Mouse (Mus musculus) CH12.LX (cell line): Measurements from ENCODE around the gene Mnd1. TPM values are rescaled to one million over a fixed set of nuclear protein-coding genes. Genes with fewer than 3 reads are reported as not detected.

Source experiments
- DNase-seq: peaks from one replicate; pipeline ENCODE4 v3.0.0-alpha.2; 2013; ENCODE audit errors: extremely low read depth
- H3K27ac ChIP-seq: 2 replicates; pipeline ENCODE4 v1.5.1; 2012; ENCODE audit warnings: low read depth, mild to moderate bottlenecking, control low read depth, moderate library complexity; ENCODE audit not compliant: insufficient read depth
- H3K27me3 ChIP-seq: replicated peaks from 2 replicates; pipeline ENCODE3; 2012; ENCODE audit warnings: inconsistent platforms
- H3K36me3 ChIP-seq, 2 experiments: replicated peaks in 1 of 2; 2 replicates each; pipeline versions ENCODE3 to v1.6.1; 2012; ENCODE audit warnings: inconsistent platforms in 1 of 2, low read length in 1 of 2, mild to moderate bottlenecking in 1 of 2, mixed read lengths in 1 of 2, moderate library complexity in 1 of 2; ENCODE audit not compliant: control insufficient read depth in 1 of 2, insufficient read depth in 1 of 2
- H3K4me1 ChIP-seq, 2 experiments: 2 replicates each; pipeline ENCODE4 v1.6.1; 2012; ENCODE audit warnings: inconsistent platforms in 1 of 2, moderate library complexity in 1 of 2; ENCODE audit not compliant: insufficient read depth in 2 of 2, control insufficient read depth in 1 of 2
- H3K4me2 ChIP-seq: 2 replicates; pipeline ENCODE4 v1.6.1; 2012; ENCODE audit warnings: low read depth, mild to moderate bottlenecking, control low read depth; ENCODE audit not compliant: poor library complexity, insufficient read depth, severe bottlenecking
- H3K4me3 ChIP-seq, 3 experiments: fragments of 150-350 bp in 1 of 3; sonication (generic) in 1 of 3; replicated peaks in 1 of 3; 2 replicates each; pipeline versions ENCODE3 to v1.5.1; 2011 to 2012; ENCODE audit warnings: low read depth in 2 of 3, low read length in 2 of 3, mild to moderate bottlenecking in 2 of 3, moderate library complexity in 2 of 3, control low read depth in 1 of 3, improper control_type of control experiment in 1 of 3, inconsistent platforms in 1 of 3, mixed read lengths in 1 of 3; ENCODE audit not compliant: poor library complexity in 1 of 3
- H3K79me2 ChIP-seq: replicated peaks from 2 replicates; pipeline ENCODE4 v1.6.1; 2012; ENCODE audit warnings: mild to moderate bottlenecking, moderate library complexity; ENCODE audit not compliant: control insufficient read depth, poor library complexity, insufficient read depth, severe bottlenecking; ENCODE audit errors: extremely low read depth
- H3K9ac ChIP-seq: 2 replicates; pipeline ENCODE4 v1.6.1; 2012; ENCODE audit warnings: low read depth, mild to moderate bottlenecking, control low read depth, moderate library complexity; ENCODE audit not compliant: insufficient read depth
- H3K9me3 ChIP-seq: replicated peaks from 2 replicates; pipeline ENCODE3; 2012; ENCODE audit warnings: low read length, inconsistent platforms, mixed read lengths
- CHD2 ChIP-seq: IDR thresholded peaks from 2 replicates; pipeline ENCODE4 v1.6.1; 2011; ENCODE audit warnings: low read length, improper control_type of control experiment
- E2F4 ChIP-seq: IDR thresholded peaks from 2 replicates; pipeline ENCODE4 v1.6.1; 2011; ENCODE audit warnings: low read depth, low read length, improper control_type of control experiment; ENCODE audit not compliant: insufficient replicate concordance
- KAT2A ChIP-seq: IDR thresholded peaks from 2 replicates; pipeline ENCODE4 v1.6.1; 2012; ENCODE audit warnings: low read length, improper control_type of control experiment, inconsistent platforms; ENCODE audit not compliant: insufficient replicate concordance
- NELFE ChIP-seq: IDR thresholded peaks from 2 replicates; pipeline ENCODE4 v1.6.1; 2011; ENCODE audit warnings: low read depth, low read length, improper control_type of control experiment
- NRF1 ChIP-seq: IDR thresholded peaks from 2 replicates; pipeline ENCODE4 v1.6.1; 2014; ENCODE audit warnings: low read depth, mild to moderate bottlenecking, inconsistent platforms, low read length, improper control_type of control experiment, moderate library complexity
- POLR2AphosphoS2 ChIP-seq: IDR thresholded peaks from 2 replicates; pipeline ENCODE4 v1.6.1; 2011; ENCODE audit warnings: low read depth, low read length, improper control_type of control experiment
- RAD21 ChIP-seq: IDR thresholded peaks from 2 replicates; pipeline ENCODE4 v1.6.1; 2011; ENCODE audit warnings: low read depth, mild to moderate bottlenecking, low read length, improper control_type of control experiment, moderate library complexity
- RCOR1 ChIP-seq: conservative IDR thresholded peaks from 2 replicates; pipeline ENCODE4 v1.6.1; 2012; ENCODE audit warnings: low read depth, mild to moderate bottlenecking, inconsistent platforms, low read length, improper control_type of control experiment
- TCF12 ChIP-seq: IDR thresholded peaks from 2 replicates; pipeline ENCODE4 v1.6.1; 2014; ENCODE audit warnings: low read depth, mild to moderate bottlenecking, inconsistent platforms, low read length, improper control_type of control experiment
- ZC3H11A ChIP-seq: IDR thresholded peaks from 2 replicates; pipeline ENCODE4 v1.6.1; 2012; ENCODE audit warnings: low read depth, mild to moderate bottlenecking, inconsistent platforms, low read length, improper control_type of control experiment
- dilution Hi-C: fragments of 300-500 bp; cut with MboI; formaldehyde crosslinking; loops from 2 replicates; pipeline ENCODE4 v1.14.3; 2020; ENCODE audit warnings: low sequenced_read_pairs; ENCODE audit not compliant: extremely low pct_unique_long_range_greater_than_20kb, extremely low pct_ligation_motif_present
- in situ Hi-C: fragments of 300-500 bp; cut with MboI; formaldehyde crosslinking; loops from 3 replicates; pipeline ENCODE4 v1.14.3; 2019; ENCODE audit warnings: low sequenced_read_pairs, low pct_ligation_motif_present, low pct_unique_long_range_greater_than_20kb, mixed read lengths
- polyA plus RNA-seq: library from polyadenylated mRNA; unstranded; fragments of >175 nt; gene quantifications from 2 replicates; pipeline ENCODE4 v1.2.1, GENCODE M21; 2012; ENCODE audit warnings: low read depth; ENCODE audit not compliant: insufficient read length
- total RNA-seq, 2 experiments: library from RNA; depleted of rRNA; stranded (reverse); fragments of 300-350 nt in 1 of 2; fragments of >200 nt in 1 of 2; gene quantifications; 2 replicates each; pipeline ENCODE4 v1.2.3; 2012 to 2014

Gene Mnd1
- total and polyA plus RNA-seq, 3 experiments: 14.2 to 23.1 (median 19.0) TPM

GRCm38 (mm10) chr3:84038126-84038525 lies 117.5 kb downstream of the Mnd1 start:
- Histone ChIP-seq H3K4me3 (peak overlapping the region in 2 of 3 experiments; percentile 67 to 91), H3K4me2 (peak overlapping the region; percentile 69), H3K27me3 (no peaks in the 10 kb centered on the region), H3K9me3 (no peaks in the 10 kb centered on the region), H3K9ac (no peak overlapping the region; the same call in 1 of the 2 replicates), H3K36me3 (peaks cover 0 to 21% of the 10 kb centered on the region in 2 experiments), H3K79me2 (peaks cover 13% of the 10 kb centered on the region), H3K4me1 (peaks cover 25 to 63% of the 10 kb centered on the region in 2 experiments), H3K27ac (no peak overlapping the region)
- in situ Hi-C loops: no loop called here
- no peak for DNase-seq
- dilution Hi-C loops: no loop called here
- no peak for TF ChIP-seq E2F4
- TF ChIP-seq TCF12: no peak
- TF ChIP-seq POLR2AphosphoS2: no peak
- no peak for TF ChIP-seq RAD21
- TF ChIP-seq KAT2A: no peak
- TF ChIP-seq NELFE: no peak
- TF ChIP-seq CHD2: no peak
- no peak for TF ChIP-seq ZC3H11A
- no peak for TF ChIP-seq RCOR1
- TF ChIP-seq NRF1: no peak

Other genes starting within 250 kb of the Mnd1 start
- gene Tmem131l, start 115.6 kb downstream of the Mnd1 start, total RNA-seq (2012; rRNA removed): 28.7 and 37.1 TPM in 2 replicates
- gene Tmem131l, start 115.6 kb downstream of the Mnd1 start, total RNA-seq (2014; rRNA removed): 29.4 and 32.7 TPM in 2 replicates
- gene Tmem131l, start 115.6 kb downstream of the Mnd1 start, polyA plus RNA-seq: 78.5 and 89.7 TPM in 2 replicates
- gene Gm6525, start 18.3 kb upstream of the Mnd1 start, total RNA-seq (2012; rRNA removed): 0.17 and 0.21 TPM in 2 replicates
- gene Gm6525, start 18.3 kb upstream of the Mnd1 start, total RNA-seq (2014; rRNA removed): 0.31 and 0.41 TPM in 2 replicates
- gene Gm6525, start 18.3 kb upstream of the Mnd1 start, polyA plus RNA-seq: 0.34 and 0.71 TPM in 2 replicates
- gene Trim2, start 151.1 kb upstream of the Mnd1 start, total RNA-seq (2012; rRNA removed): 2.1 and 2.4 TPM in 2 replicates
- 2.1 and 2.5 TPM in 2 replicates for gene Trim2, start 151.1 kb upstream of the Mnd1 start, total RNA-seq (2014; rRNA removed)
- 3.3 and 3.6 TPM in 2 replicates for gene Trim2, start 151.1 kb upstream of the Mnd1 start, polyA plus RNA-seq